Mouse (Mus musculus): ENCODE data around the gene C87436. TPM values are rescaled to one million over a fixed set of nuclear protein-coding genes. Genes with fewer than 3 reads are reported as not detected.

The C87436 gene
- polyA plus RNA-seq, 1 experiment: 5.3 TPM

DNA sequence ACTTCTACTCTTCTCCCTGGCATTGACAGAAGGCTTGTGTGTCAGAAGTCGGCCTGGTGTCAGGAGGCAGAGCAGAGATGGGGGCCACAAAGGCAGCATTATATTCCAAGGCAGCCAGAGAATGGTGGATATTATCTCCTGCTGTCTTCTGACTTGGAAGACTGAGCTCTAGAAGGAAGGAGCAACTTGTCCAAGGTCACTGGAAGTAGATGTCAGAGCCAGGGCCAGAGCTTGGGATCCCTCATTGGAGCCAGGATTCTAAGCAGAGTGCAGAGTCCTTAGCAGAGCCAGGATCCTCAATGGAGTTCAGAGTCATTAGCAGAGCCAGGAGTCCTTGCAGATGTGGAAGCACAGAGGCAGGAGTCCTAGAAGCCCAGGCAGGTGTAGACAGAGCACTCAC, 77.8 kb downstream of the C87436 start:
- H3K27me3 ChIP-seq (replicated peaks): peaks cover 2% of the 10 kb centered on the region

GRCm38 (mm10) chr6:86519767-86520345, 81.7 kb downstream of the C87436 start:
- Histone ChIP-seq H3K9me3 (no peaks in the 10 kb centered on the region), H3K27me3 (replicated peaks) (no peaks in the 10 kb centered on the region), H3K4me3 (replicated peaks) (no peak overlapping the region), H3K36me3 (replicated peaks; ENCODE audit: low read length) (peaks cover 49% of the 10 kb centered on the region), H3K4me1 (peaks cover 55% of the 10 kb centered on the region)
- TF ChIP-seq GATA1 (IDR thresholded peaks at IDR 0.05; ENCODE audit: borderline replicate concordance, low read length) (no peak), FLI1 (IDR thresholded peaks at IDR 0.05; ENCODE audit: low read length) (no peak)

More for the DNA sequence above, 77.8 kb downstream of the C87436 start:
- peaks cover 20% of the 10 kb centered on the region for H3K36me3 ChIP-seq (replicated peaks; ENCODE audit: low read length)
- H3K9me3 ChIP-seq: no peaks in the 10 kb centered on the region
- TF ChIP-seq GATA1 (IDR thresholded peaks at IDR 0.05; ENCODE audit: borderline replicate concordance, low read length) (no peak), FLI1 (IDR thresholded peaks at IDR 0.05; ENCODE audit: low read length) (no peak)
- H3K4me3 ChIP-seq (replicated peaks): no peak overlapping the region
- H3K4me1 ChIP-seq: peaks cover 39% of the 10 kb centered on the region

DNA sequence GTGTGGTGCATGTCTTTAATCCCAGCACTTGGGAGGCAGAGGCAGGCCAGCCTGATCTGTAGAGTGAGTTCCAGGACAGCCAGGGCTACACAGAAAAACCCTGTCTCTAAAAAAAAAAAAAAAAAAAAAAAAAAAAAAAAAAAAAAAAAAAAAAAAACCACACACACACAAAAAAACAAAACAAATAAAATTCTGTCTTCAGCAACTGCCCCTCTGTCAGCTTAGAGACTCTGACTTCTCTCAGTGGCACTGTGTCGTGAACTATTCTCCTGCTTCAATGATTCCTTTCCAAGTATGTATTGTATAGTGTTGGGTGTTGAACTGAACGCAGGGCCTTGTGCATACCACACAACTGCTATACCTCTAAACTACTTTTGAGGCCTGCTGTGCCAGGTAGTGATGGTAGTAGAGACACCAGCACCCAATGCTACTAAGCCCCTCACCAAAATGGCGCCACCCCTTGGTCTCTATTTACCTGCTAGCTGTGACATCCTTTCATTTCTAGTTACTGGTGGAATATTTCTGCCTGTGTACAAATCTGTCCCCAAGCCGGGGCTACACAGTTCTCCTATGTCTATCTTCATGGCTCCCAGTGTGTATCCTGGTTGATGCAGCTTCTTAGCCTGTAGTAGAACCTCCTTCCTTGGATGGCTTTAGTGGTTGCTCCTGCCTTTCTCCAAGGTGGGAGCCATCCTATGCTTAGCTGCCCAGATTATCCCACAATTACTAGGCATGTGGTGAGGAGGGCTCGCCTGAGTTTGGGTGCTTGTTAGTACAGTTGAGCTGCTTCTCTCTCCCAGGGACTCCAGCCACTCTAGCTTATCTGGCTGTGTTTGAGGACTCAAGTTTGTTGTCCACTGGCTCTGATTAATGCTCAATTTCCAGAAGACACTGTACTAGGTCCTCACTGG, 84.1 kb downstream of the C87436 start:
- peaks cover 45% of the 10 kb centered on the region for H3K36me3 ChIP-seq (replicated peaks; ENCODE audit: low read length)
- peak overlapping the region; percentile 85 for H3K4me3 ChIP-seq (replicated peaks)
- no peaks in the 10 kb centered on the region for H3K27me3 ChIP-seq (replicated peaks)
- no peaks in the 10 kb centered on the region for H3K9me3 ChIP-seq
- peaks cover 37% of the 10 kb centered on the region for H3K4me1 ChIP-seq
- no peak for TF ChIP-seq GATA1 (IDR thresholded peaks at IDR 0.05; ENCODE audit: borderline replicate concordance, low read length)
- no peak for TF ChIP-seq FLI1 (IDR thresholded peaks at IDR 0.05; ENCODE audit: low read length)

Other genes starting within 250 kb of the C87436 start
- gene Tgfa, start 243.2 kb upstream of the C87436 start, polyA plus RNA-seq (2012; ENCODE audit: insufficient read depth, low replicate concordance): not detected in 2 replicates
- 2.8 and 6.7 TPM in 2 replicates for gene Fam136a, start 72.7 kb upstream of the C87436 start, polyA plus RNA-seq (2012; ENCODE audit: insufficient read depth, low replicate concordance)
- gene Snrpg, start 67.1 kb upstream of the C87436 start, polyA plus RNA-seq (2012; ENCODE audit: insufficient read depth, low replicate concordance): 2.9 and 11.4 TPM in 2 replicates
- gene Pcyox1, start 41.2 kb upstream of the C87436 start, polyA plus RNA-seq (2012; ENCODE audit: insufficient read depth, low replicate concordance): 8.2 and 12.4 TPM in 2 replicates
- 2.0 and 6.4 TPM in 2 replicates for gene Tia1, start 34.2 kb upstream of the C87436 start, polyA plus RNA-seq (2012; ENCODE audit: insufficient read depth, low replicate concordance)
- gene Gm44790, start 11.7 kb upstream of the C87436 start, polyA plus RNA-seq (2012; ENCODE audit: insufficient read depth, low replicate concordance): not detected in 2 replicates
- gene Pcbp1, start 87.9 kb downstream of the C87436 start, polyA plus RNA-seq (2012; ENCODE audit: insufficient read depth, low replicate concordance): 984 and 2,235 TPM in 2 replicates
- gene Asprv1, start 189.8 kb downstream of the C87436 start, polyA plus RNA-seq (2012; ENCODE audit: insufficient read depth, low replicate concordance): 0.64 TPM in 1 of 2 replicates, not detected in the other
- gene Mxd1, start 230.8 kb downstream of the C87436 start, polyA plus RNA-seq (2012; ENCODE audit: insufficient read depth, low replicate concordance): 45.0 and 47.5 TPM in 2 replicates
- gene Snrnp27, start 246.1 kb downstream of the C87436 start, polyA plus RNA-seq (2012; ENCODE audit: insufficient read depth, low replicate concordance): 56.3 and 375 TPM in 2 replicates

Data from megakaryocyte, embryonic 14.5 days (primary cell).